Mouse (Mus musculus) lung, adult 18-20 months (tissue): ENCODE data around the gene Serpinb9b.
"Not testable (repeated sequence)": the region's sequence is repeated elsewhere in the genome, so short reads cannot be mapped to it uniquely, and the experiment has no call there.

Experiments
- DNase-seq, 2 experiments: peaks; one replicate each; pipeline ENCODE4 v3.0.0; 2022; ENCODE audit warnings: mixed read lengths in 2 of 2

Gene Serpinb9b

DNA sequence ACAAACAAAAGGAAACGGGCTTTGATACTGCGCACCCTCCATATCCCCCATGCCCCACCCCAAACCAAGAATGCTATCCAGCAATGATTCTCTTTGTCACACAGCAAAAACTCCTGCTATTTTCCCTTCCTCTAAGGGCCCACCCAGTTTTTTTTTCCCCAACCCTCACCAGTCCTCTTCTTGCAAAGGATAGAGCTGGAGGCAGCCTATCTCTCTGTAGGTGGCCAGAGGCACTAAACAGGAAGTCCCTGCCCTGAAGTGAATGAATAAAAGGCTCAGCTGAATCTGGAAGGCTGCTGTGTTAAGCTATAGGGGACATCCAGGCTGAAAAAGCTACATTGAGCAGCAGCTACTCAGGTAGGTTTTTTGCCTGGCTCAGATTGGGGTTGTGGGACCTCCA lies at the start of gene Serpinb9b:
Serpinb9b (plus strand) TSS at position 173 of the 400 bp plus-strand sequence.
- no peak for DNase-seq

GRCm38 (mm10) chr13:32982556-32983042 lies 44.6 kb upstream of the Serpinb9b start:
- no peak for DNase-seq

GRCm38 (mm10) chr13:32986256-32986655 lies 41.0 kb upstream of the Serpinb9b start:
- no peak for DNase-seq

- no peak for DNase-seq
Measured at GRCm38 (mm10) chr13:32993152-32993893, 33.9 kb upstream of the Serpinb9b start.

DNA sequence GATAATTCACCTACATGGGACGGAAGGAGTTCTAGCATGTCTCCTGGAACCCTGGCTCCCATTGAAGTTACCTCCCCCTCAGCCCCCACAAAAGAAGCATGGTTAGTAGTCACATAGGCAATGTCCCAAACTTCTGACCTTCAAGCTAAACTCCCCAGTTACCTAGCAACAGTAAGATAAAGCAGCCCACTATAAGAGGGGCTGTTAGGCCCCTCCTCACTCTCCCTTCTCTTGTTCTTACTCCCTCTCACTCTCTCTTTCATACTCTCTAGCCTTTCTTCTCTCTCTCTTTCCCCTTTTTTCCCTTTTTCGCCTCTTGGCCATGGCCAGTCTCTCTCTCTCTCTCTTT lies 33.3 kb upstream of the Serpinb9b start:
- no peak for DNase-seq

GRCm38 (mm10) chr13:32995051-32995450 lies 32.2 kb upstream of the Serpinb9b start:
- no peak for DNase-seq

- DNase-seq, result no peak
Measured at GRCm38 (mm10) chr13:33001341-33001740, 25.9 kb upstream of the Serpinb9b start.

DNA sequence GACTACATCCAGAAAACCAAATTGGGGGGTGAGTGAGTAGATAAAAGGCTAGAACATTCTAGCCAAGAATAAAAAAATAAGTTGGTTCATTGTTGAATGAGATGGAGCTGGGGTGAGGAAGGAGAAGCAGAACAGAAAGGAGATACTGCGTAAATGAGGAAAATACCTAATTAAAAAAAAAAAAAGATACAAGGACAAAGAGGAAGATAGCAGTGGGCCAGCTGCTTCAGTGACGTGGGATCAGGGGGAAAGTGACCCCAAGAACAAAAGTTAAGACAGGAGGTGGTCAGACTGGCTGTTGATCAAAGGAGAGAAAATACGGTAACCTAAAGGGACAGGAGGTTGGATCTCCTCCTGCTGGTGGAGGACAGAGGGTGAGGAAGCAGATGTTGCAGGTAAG lies 24.3 kb upstream of the Serpinb9b start, which contains the start of gene Serpinb9:
Serpinb9 (plus strand) TSS at position 301 of the 400 bp plus-strand sequence.
- no peak for DNase-seq

DNA sequence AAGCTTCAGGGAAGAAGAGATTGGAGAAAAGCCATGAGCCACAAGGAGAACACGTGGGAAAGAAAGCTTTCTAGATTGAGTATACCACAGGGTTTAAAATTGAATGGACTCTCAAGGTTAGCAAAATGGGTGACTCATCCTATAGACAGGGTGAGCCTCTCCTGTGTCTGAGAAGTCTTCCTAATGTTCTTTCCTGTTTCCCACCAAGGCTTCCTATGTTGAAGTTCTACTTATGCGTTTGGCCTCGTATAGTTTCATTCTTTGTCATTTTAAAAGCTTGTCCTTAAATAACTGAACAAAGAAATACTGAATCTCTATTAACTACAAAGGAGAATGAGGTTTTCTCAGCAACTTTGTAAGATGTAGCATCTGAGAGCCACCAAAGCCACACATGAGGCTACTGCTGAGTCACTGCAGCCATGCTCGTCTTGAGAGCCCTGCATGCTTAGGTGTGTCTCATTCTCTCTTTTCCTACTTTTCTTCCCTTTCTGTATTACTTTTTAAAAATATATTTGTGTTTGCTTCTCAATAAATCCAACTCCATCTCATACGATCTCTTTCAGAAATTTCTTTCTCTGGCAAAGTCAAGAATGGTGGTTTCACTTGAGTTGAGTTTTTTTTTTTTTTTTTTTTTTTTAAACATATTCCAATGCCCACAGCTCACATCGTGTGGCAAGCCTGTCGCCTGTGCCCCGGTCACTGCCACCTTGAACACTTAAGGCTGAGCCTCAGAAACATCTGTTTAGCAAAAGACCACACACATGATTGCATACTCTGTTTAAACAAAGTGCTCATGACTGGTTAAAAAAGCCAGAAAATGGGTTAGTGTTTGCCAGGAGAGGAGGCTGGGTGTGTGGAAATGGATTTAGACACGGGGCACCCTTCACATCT lies 23.4 kb upstream of the Serpinb9b start:
- DNase-seq, result no peak

DNA sequence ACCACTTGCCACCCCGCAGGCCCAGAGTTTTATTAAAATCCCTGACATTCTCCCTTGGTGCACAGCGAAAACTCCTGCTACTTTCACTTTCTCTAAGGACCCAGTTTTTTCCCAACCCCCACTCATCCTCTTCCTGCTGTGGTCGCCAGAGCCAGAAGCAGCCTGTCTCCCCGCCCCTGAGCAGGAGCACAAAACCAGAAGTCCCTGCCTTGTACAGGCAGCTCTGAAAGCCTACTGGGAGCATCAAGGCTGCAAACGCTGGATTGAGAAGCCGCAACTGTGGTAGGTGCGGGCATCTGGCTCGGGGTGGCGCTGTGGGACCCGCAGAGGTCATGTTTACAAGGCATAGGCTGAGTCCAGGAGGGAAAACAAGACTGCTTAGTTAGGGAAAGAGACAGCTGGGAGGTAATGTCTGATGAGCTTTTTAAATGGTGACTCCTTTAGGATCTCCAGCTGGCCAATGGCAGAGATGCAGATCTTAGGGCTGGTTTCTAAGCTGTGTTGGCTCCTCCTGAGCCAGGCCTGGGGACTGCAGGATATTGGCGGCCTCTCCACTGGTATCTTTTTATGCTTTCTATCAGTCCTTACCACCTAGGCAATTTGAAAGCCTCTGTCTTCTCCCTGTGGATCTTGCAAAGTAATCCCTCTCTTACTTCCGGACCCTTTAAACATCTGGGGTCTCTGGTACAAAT lies 22.7 kb upstream of the Serpinb9b start:
- peak; percentile 92 to 93 for DNase-seq

- peak; percentile 40 to 55 for DNase-seq
Measured at GRCm38 (mm10) chr13:33005501-33006075, 21.6 kb upstream of the Serpinb9b start.

GRCm38 (mm10) chr13:33006555-33006954 lies 20.7 kb upstream of the Serpinb9b start:
- DNase-seq, result no peak

DNA sequence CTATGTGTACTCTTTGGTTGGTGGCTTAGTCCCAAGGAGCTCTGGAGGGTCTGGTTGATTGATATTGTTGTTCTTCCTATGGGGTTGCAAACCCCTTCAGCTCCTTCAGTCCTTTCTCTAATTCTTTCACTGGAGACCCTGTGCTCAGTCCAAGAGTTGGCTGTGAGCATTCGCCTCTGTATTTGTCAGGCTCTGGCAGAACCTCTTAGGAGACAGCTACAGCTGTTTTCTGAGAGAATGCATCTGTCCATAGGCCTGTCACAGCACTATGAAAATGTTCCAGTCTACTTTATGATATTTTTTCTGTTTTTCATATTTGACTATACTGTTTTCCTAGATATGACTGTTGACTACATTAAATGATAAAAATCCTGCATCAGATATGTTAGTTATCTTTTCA lies 14.8 kb upstream of the Serpinb9b start:
- no peak for DNase-seq

GRCm38 (mm10) chr13:33013271-33013670 lies 13.9 kb upstream of the Serpinb9b start:
- DNase-seq, result no peak

DNA sequence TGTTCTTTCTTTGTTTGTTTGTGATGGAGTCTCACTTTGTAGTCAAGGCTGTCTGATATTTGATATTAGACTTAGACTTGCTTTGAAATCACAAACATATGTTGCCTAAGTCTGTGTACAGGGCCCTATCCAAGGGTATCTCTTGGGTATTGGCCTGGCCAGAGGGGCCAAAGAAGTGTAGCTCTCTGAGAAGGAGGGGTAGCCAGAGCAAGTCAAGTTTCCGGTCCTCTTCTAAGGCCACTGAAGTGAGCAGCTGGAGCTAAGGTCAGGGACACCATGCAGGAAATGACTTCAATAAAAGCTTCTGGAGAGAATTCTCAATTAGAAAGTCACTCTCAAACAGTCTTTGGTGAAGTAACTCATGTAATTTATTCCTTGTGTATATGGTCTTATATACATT lies 4.8 kb upstream of the Serpinb9b start:
- no peak for DNase-seq

- DNase-seq, result no peak
Measured at GRCm38 (mm10) chr13:33026427-33027057, 674 bp upstream of the Serpinb9b start.

DNA sequence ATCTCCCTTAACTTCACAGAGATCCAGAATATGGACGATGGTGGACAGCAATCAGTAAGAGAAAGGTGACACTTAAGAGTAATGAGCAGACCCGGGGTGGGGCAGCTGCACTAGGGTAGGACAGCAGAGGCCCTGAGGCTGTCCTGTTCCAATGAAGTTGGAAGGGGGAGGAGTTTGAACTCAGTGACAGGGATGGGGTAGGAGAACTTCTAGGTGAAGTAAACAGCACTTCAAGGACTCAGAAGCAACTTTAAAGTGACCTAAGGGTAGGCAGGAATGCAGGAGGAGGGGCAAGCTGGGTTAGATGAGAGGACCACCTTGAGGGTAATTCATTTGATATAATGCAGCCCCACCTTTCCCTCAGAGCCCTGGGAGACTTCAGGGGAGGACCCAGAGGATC lies 930 bp downstream of the Serpinb9b start:
- no peak for DNase-seq

DNA sequence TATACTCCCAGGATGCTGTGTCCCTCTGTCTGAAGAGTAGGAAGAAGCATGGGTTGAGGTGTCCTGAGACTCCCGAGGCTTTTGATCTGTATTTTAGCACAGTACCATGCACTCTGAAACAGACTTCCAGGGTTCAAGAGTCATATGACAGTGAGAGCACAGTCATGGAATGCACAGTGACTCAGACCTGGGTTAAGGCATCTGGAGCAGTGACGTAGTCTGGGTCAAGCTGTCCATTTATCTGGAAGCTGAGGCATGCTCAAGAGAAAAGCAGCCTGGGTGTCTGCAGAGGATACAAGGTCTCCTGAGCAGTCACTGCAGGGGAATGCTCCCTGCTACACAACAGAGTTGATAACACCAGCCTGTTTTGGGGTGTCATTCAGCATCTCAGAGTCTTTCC lies 1.3 kb downstream of the Serpinb9b start:
- DNase-seq, result no peak

- not testable (repeated sequence) for DNase-seq
Measured at GRCm38 (mm10) chr13:33029478-33029877, 2.3 kb downstream of the Serpinb9b start.

GRCm38 (mm10) chr13:33030281-33030680 lies 3.1 kb downstream of the Serpinb9b start:
- DNase-seq, result no peak

GRCm38 (mm10) chr13:33035506-33035905 lies 8.3 kb downstream of the Serpinb9b start:
- no peak for DNase-seq

DNA sequence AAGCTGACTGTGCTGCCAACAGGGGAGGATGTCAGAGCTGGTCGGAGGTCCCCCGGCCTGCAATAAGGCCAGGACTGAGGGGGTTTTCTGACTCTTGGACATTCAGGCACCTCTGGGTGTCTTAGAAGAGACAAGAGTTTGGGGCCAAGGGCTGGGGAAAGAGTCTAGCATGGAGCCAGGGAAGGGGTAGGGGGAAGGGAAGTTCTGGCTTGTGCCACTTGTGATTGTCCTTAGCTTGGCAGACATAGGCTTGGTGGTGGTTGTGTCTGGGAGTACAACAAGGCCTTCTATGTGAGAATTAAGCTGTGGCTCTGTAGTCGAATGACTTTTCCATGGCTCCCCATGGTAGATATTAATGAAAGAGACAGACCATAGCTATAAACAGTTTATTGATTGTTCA lies 16.3 kb downstream of the Serpinb9b start:
- no peak for DNase-seq
